Mouse (Mus musculus) 416B (cell line): ENCODE measurements around the gene Gtf2f2.
"Not testable (repeated sequence)": the region's sequence is repeated elsewhere in the genome, so short reads cannot be mapped to it uniquely, and the experiment has no call there.

Source experiments
- DNase-seq: peaks from one replicate; pipeline ENCODE4 v3.0.0; 2011; ENCODE audit warnings: low read depth

Gtf2f2 gene

GRCm38 (mm10) chr14:75923314-75924052 lies 87.2 kb downstream of the Gtf2f2 start:
- DNase-seq, result no peak

- DNase-seq, result no peak
Measured at GRCm38 (mm10) chr14:75912665-75913064, 98.0 kb downstream of the Gtf2f2 start.

- no peak for DNase-seq
Measured at GRCm38 (mm10) chr14:75911968-75912367, 98.7 kb downstream of the Gtf2f2 start.

GRCm38 (mm10) chr14:75906931-75907330 lies 103.7 kb downstream of the Gtf2f2 start:
- peak; percentile 17 for DNase-seq

- DNase-seq, result no peak
Measured at GRCm38 (mm10) chr14:75904972-75905371, 105.7 kb downstream of the Gtf2f2 start.

- DNase-seq, result no peak
Measured at GRCm38 (mm10) chr14:75903131-75903530, 107.5 kb downstream of the Gtf2f2 start.

- no peak for DNase-seq
Measured at GRCm38 (mm10) chr14:75902013-75902412, 108.7 kb downstream of the Gtf2f2 start.

- no peak for DNase-seq
Measured at GRCm38 (mm10) chr14:75900793-75901499, 109.7 kb downstream of the Gtf2f2 start.

- DNase-seq, result peak; percentile 81
Measured at GRCm38 (mm10) chr14:75899566-75899965, 111.1 kb downstream of the Gtf2f2 start.

GRCm38 (mm10) chr14:75892118-75892517 lies 118.5 kb downstream of the Gtf2f2 start:
- no peak for DNase-seq

- no peak for DNase-seq
Measured at GRCm38 (mm10) chr14:75883873-75884272, 126.8 kb downstream of the Gtf2f2 start.

- no peak for DNase-seq
Measured at GRCm38 (mm10) chr14:75883330-75883729, 127.3 kb downstream of the Gtf2f2 start.

GRCm38 (mm10) chr14:75881856-75882255 lies 128.8 kb downstream of the Gtf2f2 start:
- DNase-seq, result no peak

- DNase-seq, result no peak
Measured at GRCm38 (mm10) chr14:75878980-75879379, 131.7 kb downstream of the Gtf2f2 start.

GRCm38 (mm10) chr14:75877297-75877696 lies 133.4 kb downstream of the Gtf2f2 start:
- peak; percentile 51 for DNase-seq

- peak; percentile 83 for DNase-seq
Measured at GRCm38 (mm10) chr14:75876320-75877043, 134.2 kb downstream of the Gtf2f2 start.

GRCm38 (mm10) chr14:75873612-75874011 lies 137.1 kb downstream of the Gtf2f2 start:
- DNase-seq, result peak; percentile 75

GRCm38 (mm10) chr14:75871750-75872149 lies 138.9 kb downstream of the Gtf2f2 start:
- no peak for DNase-seq

GRCm38 (mm10) chr14:75871111-75871510 lies 139.6 kb downstream of the Gtf2f2 start:
- DNase-seq, result no peak

GRCm38 (mm10) chr14:75870631-75871030 lies 140.0 kb downstream of the Gtf2f2 start:
- peak; percentile 78 for DNase-seq

GRCm38 (mm10) chr14:75869769-75870363 lies 140.8 kb downstream of the Gtf2f2 start:
- no peak for DNase-seq

- DNase-seq, result not testable (repeated sequence)
Measured at GRCm38 (mm10) chr14:75868028-75868427, 142.6 kb downstream of the Gtf2f2 start.
